Mouse (Mus musculus): ENCODE data around the gene Cep295.
"Not testable (repeated sequence)": the region's sequence is repeated elsewhere in the genome, so short reads cannot be mapped to it uniquely, and the experiment has no call there.

The Cep295 gene

DNA sequence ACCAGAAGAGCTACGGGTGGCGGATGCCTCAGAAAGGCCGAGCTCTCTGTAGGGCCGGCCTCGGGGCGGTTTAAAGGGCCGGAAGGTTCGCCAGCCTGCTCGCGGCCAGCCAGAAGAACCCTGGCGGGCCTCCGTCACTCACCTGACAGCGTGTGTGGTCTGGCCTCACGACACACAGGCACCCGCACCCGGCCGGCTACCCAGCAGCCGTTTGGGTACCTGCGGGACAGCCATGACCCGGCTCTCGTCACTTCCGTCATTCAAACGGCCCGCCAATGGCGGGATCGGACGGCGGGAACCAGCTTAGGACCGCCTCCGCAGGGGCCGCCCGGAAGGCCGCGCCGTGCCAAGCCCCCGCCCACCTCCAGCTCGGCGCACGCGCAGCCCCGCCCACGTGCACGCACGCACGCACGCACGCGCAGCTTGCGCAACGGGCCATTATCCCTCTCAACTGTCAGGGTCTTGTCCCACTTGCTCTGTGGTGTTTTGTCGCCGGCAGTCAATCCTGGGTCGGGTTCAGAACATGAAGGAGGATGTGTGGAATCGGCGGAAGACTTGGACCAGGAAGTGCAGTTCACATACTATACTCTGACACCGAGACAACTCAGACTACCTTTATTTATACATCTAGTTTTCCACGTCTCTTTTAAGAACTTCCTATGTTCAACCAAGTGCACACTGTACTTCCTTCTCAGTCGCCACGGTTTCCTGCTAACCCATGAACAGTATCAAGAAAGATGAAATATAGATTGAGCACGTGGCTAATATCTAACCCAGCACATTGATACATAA, at the start of gene Cep295:
Cep295 (minus strand) TSS at position 305 of the 792 bp plus-strand sequence.
- DNase-seq (ENCODE audit: low read depth, low spot score), result peak; percentile 97

DNA sequence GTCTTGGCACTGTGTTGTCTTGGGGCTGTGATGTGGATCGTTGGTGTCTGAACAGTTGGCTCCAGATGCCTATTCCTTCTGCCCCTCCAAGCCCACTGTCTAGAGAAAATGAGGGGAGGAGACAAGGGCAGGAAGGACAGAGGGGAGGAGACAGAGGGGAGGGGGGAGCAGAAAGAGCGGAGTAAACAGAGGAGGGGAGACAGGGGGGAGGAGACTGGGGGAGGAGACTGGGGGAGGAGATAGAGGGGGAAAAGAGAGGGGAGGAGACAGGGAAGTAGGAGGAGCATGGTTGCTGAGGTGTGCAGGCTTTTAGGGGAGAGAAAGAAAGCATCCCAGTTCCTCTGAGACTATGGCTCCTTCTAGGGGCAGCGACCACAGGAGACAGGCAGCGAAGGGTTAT, 40.0 kb upstream of the Cep295 start:
- no peak for DNase-seq (ENCODE audit: low read depth, low spot score)

DNA sequence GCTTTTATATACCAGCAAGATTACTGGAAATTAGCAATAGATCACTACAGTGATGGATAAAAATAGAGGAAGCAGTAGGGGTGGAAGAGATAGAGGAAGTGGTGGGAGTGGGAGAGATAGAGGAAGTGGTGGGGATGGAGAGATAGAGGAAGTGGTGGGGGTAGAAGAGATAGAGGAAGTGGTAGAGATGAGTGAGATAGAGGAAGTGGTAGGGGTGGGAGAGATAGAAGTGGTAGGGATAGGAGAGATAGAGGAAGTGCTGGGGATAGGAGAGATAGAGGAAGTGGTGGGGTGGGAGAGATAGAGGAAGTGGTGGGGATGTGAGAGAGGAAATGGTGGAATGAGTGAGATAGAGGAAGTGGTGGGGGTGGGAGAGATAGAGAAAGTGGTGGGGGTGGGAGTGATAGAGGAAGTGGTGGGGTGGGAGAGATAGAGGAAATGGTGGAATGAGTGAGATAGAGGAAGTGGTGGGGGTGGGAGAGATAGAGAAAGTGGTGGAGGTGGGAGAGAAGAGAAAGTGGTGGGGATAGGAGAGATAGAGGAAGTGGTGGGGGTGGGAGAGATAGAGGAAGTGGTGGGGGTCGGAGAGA, 37.9 kb upstream of the Cep295 start:
- DNase-seq (ENCODE audit: low read depth, low spot score), result no peak

DNA sequence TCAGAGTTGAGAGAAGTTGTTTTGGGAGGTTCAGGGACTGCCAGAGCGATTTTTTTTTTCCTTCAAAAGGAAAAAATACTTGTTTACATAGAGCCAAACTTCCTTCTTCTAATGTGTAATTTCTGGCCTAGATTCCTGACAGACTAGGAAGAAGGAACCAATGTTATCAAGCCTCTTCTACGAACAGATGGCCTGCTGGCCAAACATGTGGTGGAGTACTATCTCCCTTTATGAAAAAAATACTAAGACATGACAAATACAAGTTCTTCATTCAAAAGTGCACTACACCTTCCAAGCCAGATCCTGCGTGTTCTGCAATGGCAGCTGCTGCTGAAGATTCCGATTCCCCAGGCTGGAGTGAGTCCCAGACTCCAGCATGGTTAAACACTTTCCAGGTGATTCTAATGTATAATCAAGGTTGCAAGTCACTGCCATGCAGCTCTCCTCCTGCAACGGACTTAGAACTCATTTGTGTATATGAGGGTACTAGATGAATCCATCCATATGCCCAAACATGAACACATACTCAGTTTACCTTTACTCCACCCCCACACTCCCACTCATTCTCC, 29.6 kb upstream of the Cep295 start:
- DNase-seq (ENCODE audit: low read depth, low spot score), result no peak

DNA sequence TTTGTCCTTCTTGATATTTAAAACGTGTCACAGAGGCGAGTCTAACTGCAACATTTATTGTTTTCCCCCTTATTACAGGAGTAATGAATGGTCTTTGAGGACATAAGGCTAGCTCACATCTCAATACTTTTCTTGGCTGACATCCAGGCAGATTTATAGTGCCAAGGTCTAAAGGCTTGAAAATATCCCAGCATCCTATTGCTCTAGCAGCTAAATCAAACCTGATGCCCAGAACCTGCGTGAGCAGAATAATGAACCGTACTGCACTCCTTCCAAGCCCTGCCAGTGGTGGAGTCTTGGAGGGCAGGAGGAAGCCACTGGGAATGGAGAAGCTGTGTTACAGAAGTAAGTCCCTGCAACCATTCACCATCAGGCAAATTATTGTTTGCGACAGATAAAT, 26.7 kb upstream of the Cep295 start:
- DNase-seq (ENCODE audit: low read depth, low spot score), result peak; percentile 21

DNA sequence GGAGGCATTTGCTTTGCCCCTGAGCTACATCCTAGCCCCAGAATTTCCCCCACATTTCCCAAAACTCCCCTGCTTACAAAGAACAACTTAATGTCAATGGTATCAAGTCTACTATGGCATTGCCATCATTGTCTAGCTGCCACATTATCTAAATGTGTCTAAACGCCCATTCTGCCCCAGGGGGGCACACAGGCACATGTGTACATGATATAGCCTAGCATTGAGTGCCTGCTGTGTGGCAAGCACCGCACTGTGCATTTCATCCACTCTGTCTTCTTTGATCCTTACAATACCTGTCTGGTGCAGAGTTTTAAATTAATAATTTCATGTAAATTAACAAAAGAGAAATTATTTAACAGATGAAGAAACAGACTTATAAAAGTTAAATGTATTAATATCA, 8.7 kb upstream of the Cep295 start:
- no peak for DNase-seq (ENCODE audit: low read depth, low spot score)

DNA sequence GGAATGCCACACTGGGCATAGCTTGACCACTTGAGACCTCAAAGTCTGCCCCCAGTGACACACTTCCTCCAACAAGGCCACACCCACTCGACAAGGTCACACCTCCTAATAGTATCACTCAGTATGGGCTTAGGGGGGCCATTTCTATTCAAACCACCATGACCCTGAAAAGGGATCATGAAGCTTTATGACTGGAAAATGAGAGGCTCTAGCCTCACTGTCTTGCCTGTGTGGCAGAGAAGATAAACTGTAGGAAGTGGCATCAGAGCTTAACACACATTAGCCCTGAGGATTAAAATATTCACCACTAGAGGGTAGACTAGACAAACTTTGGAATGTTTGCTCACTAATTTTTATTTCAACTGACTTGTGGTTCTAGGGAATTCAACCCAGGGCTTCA, 8.3 kb upstream of the Cep295 start:
- peak; percentile 23 for DNase-seq (ENCODE audit: low read depth, low spot score)

DNA sequence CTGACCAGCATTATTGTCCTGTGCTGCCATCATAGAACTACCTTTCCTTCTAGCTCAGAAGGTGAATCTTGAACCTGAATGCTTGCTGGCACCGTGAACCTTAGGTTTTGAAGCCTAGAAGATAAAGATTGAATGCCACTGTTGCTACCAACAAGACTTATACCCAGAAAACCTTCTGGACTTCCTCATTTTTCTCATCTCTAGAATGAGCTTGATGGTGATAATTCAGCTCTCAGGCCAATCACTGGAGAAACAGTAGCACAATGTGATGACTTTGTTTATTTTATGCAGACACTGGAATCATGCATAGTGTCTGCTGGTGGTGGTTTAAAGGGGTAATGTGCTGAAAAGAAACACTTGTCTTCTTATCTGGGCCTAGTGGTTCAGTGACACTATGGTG, 7.3 kb upstream of the Cep295 start:
- no peak for DNase-seq (ENCODE audit: low read depth, low spot score)

DNA sequence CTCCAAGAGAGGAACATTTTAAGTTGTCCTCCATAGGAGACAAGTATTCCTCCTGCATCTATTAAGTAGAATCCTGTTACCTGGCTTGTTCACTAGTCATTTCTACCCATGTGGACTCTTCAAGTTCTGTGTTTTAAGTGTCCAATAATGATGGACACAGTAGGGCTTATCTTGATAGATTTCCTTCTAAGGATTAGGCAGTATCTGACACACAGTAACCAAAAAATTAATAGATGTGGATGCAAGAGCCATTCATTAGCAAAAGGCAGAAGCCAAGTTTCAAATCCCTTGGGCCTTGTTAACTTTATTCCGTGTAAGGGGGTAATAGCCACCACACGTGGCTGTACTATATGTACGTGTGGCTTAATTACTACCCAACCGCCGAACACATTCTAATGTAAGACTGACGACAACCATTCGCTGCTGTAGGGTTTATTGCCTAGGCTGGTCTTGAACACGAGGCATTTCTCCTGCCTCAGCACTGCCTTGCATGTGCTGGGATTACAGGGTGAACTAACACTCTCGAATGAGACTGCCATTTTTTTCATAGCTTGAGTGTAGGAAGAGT, 588 bp downstream of the Cep295 start:
- DNase-seq (ENCODE audit: low read depth, low spot score), result no peak

DNA sequence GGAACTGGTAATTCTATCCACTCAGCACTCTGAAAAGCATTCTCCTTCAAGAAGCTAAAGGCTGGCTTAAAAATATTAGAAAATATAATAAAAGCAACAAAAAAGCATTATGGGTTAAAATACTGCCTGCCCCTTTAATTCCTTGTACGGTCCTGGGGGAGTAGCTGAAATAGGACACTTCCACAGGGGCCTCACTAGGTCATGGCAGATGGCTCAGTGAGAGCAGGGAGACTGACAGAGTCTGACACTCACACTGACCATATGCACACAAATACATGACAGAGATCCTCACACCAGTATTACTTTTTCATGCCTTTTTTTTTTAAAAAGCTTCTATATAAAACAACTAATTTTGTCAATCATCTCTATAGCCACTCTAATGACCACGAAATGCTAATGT, 7.7 kb downstream of the Cep295 start:
- peak; percentile 15 for DNase-seq (ENCODE audit: low read depth, low spot score)

DNA sequence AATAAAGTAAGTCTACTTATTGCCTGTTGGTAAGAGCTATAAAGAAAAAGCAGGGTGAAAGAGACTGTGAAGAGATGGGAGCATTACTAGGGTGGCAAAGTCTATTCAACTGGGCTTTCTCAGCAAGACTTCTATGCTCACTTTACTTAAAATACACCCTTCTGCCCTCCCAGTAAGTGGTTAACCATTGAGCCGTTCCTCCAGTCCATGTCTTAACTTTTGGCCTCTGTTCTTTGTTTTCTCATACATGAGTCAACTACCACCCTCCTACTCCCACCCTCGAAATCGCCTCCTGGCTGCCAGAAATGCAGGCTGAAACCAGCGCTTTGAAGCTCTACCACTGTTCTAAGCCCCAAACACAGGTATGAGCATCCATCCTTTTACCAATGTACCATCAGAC, 19.8 kb downstream of the Cep295 start:
- no peak for DNase-seq (ENCODE audit: low read depth, low spot score)

DNA sequence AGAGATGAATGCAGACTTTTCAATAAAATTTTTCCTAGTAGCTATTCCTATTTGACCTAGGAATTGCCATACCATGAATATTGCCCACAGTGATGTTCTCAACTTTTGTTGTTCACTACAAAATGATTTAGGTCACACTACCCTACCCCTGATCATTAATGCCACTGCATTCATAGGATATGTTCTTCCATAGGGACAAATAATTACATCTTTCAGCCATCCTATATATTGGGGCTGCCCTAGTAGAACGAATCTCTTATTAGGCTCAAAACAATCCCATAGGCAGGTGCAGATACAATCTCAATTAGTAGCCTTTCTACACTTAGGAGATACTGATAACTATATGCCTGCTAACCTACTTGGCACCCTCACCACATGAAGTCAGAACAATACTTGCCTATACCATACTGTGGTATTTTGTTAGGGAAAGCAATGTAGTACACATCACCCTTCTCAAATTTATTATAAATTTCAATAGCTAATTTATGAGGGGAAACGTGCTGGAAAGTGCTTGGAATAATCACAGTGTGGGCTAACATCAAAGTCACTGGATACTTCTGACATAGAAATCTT, 39.3 kb downstream of the Cep295 start:
- no peak for DNase-seq (ENCODE audit: low read depth, low spot score)

DNA sequence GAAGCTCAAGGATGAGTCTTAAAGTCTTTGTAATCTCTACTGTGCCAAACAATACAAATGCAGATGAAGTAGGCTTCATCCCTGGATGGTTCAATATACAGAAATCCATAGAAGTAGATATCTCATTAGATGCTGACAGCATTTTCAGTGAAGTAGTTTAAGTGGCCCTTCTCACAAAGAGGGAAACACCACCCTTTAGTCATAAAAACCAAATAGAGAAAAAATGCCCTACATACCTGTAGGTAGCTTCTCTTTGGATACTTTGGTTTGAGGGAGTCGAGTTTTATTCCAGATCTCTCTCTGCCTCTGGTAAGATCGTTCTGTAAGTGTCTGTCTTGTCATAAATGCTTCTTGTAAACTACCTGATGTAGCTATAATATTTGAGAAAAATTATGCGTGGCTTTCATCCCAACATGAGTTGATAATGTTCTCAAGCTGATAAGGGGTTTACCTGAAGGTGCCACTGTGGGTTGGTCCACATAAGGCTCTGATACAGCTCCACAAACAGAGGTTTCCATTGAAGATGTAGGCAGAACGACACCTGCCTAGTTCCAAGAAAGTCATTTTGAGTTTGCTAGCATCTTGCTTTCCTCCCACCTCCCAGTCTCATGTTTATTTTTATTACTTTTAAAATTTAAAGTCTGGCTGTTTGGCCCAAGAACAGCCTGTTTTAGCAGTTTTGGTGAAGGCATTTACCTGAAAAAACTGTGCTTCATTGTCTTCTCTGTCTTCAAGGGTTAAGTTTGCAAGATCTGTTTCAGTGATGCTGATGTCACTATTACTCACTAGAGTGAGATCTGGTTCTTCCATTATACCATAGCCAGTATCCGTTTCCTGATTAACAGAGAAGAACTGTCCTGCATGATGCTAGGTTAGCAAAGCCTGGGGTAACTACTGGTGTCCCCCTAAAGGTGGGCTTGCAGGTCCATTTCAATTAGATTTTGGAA, 40.1 kb downstream of the Cep295 start:
- DNase-seq (ENCODE audit: low read depth, low spot score), result no peak

DNA sequence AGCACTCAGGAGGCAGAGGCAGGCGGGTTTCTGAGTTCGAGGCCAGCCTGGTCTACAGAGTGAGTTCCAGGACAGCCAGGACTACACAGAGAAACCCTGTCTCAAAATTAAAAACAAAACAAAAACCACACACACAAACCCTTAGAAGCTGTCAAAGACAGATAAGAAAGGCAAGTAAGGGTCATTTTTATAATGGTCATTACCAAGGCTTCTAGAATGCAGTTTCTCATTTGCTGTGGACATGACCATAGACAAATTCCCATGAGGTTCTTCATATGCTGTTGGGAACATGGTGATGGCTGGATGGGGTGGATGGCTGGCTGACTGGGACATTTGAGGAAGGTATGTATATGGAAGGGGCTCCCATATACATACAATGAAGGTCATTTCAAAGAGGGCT, 41.3 kb downstream of the Cep295 start:
- not testable (repeated sequence) for DNase-seq (ENCODE audit: low read depth, low spot score)

DNA sequence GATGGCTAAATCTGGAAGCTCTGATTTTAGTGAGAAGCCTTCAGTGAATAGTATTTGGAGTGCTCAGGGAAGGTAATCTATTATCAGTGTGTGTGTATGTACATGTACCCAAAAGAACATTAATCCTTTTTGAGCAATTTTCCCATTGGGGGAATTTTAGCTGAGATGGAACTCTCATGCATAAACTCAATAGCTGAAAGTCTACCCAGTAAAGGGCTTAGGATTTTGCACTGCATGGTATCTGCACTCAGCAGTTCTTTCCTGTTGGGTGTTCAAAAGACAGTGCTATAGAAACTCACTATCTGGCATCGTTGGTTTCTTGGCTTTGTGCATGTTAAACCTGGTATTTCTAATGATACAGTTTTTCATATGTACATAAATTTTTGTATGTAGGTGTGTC, 43.0 kb downstream of the Cep295 start:
- DNase-seq (ENCODE audit: low read depth, low spot score), result no peak

DNA sequence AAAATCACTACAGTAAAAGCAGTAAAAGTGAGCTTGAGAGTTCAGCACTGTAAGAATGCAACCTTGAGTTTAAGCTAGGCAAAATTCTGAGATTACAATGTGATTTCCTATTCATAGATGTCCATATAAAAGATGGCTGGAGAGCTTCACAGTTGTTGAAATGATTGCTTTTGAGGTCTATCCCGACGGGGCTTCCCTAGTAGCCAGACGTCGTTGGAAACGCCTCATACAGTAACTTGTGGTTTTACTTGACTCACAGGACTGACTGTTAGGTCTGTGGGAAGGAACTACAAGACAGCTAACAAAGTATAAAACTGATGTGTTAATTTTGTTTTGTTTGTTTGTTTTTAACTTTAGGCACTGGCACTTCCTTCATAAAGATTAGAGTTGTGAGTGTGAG, 44.0 kb downstream of the Cep295 start:
- DNase-seq (ENCODE audit: low read depth, low spot score), result no peak

DNA sequence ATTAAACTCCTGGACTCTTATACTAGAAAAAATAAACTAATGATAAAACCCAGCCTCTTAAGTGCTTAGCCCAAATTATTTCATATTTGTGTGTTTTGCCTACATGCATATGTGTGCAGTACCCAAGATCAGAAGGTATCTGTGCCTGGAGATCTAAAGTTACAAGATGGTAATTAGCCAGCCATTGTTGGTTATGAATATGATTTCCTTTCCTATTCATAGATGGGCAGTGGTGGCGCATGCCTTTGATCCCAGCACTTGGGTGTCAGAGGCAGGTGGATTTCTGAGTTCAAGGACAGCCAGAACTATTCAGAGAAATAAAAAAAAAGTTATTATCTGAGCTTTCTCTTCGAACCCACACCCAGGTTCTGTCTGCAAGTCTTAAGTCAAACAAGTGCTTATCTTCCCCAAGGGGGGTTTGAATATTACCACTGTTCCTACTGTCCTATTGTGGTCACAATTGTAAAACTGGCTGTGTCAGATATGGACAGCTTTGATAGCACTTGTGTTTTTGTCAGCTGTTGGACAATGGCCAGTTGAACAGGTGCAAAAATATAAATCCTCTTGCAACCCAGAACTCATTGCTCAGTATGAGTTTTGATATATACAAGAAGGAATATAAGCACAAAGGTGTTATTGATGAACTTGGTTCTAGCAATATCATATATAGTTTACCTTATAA, 45.4 kb downstream of the Cep295 start:
- no peak for DNase-seq (ENCODE audit: low read depth, low spot score)

DNA sequence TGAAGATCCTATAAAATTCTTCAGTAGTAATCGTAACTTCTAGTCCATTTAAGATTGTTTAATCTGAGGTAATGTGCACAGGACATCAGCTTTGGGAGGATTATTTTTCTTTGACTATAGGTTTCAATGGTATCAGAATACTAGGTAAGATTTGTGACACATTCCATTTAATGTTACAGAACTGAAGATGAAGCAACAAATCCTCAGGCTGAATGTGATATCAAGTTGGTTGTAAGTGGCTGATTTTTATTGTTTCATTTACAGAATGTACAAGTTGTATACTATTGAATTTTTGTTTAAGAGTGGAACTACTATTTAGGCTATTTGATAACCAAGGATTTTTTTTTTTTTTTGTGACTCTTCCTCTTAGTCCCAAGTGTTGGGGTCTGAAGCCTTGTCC, 47.4 kb downstream of the Cep295 start:
- no peak for DNase-seq (ENCODE audit: low read depth, low spot score)

DNA sequence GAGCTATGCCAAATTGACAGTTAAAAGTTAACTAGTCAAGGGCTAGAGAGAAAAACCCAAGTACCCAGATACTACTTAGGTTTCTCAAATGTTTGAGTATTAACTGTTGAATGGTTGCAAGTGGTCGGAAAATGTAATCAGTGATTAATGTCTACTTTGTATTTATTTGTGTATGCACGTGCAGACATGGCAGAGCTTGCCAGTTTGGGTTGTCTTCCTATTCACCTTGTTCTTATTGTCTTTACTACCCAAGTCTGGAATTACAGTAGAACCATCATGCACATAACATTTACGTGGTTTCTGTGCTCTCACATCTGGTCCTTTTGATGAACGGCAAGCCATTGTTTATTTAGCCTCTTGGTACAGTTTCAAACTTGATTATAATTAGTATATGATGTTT, 48.2 kb downstream of the Cep295 start:
- no peak for DNase-seq (ENCODE audit: low read depth, low spot score)

DNA sequence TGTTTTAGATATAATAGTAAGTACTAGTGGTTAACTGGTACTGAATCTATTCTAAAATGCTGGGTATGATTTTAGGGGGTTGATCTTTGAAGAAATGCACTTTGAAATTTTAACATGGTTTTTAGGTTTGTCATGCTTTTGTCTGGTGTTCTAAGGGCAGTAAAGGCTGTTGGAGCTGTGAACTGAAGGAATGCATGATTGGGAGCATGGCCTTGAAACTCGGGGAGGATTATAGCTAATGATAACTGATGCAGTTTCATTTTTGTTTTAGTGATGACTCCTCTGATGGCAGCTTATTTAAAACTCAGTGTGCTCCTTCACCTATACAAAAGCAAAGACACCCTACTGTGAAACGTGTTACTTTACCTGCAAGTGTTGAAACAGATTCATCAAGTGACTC, 49.3 kb downstream of the Cep295 start:
- DNase-seq (ENCODE audit: low read depth, low spot score), result no peak

DNA sequence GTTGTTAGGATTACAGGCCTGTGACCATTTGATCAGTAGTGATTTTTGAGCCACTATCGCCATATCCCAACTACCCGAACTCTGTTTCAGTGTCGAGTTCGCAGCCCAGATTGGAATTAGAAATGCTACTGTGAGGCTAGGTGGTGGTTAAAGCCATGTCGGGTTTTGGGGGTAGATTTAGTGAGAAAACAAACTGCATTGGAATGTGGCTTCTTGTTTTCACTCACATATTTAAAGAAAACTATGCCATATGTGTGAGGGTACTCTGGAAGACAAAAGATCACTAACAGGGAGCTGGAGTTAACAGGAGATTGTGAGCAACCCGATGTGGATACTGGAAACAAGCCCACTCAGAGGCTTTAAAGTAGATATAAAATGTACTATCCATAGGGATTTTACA, 50.3 kb downstream of the Cep295 start:
- DNase-seq (ENCODE audit: low read depth, low spot score), result no peak
